Mouse (Mus musculus) liver, adult 2 months (tissue): ENCODE data around the gene Kctd19. TPM values are rescaled to one million over a fixed set of nuclear protein-coding genes. Genes with fewer than 3 reads are reported as not detected.

Source experiments
- DNase-seq: peaks from one replicate; pipeline ENCODE4 v3.0.0-alpha.2; 2011; ENCODE audit warnings: low read depth, low spot score; ENCODE audit errors: extremely low read depth
- H3K27ac ChIP-seq: fragments of 200-500 bp; replicated peaks from 2 replicates; pipeline ENCODE4 v1.5.1; 2012; ENCODE audit warnings: low read depth, mild to moderate bottlenecking, control low read depth, inconsistent platforms, low read length; ENCODE audit not compliant: insufficient read depth
- H3K27me3 ChIP-seq: fragments of 200-500 bp; 2 replicates; pipeline ENCODE4 v1.6.1; 2012; ENCODE audit warnings: mild to moderate bottlenecking, moderate library complexity, low read length, inconsistent platforms; ENCODE audit not compliant: control insufficient read depth, insufficient read depth
- H3K36me3 ChIP-seq: fragments of 200-500 bp; 2 replicates; pipeline ENCODE4 v1.6.1; 2012; ENCODE audit warnings: low read length, inconsistent platforms; ENCODE audit not compliant: control insufficient read depth, insufficient read depth
- H3K4me1 ChIP-seq: fragments of 200-500 bp; 2 replicates; pipeline ENCODE4 v1.6.1; 2011; ENCODE audit warnings: low read length; ENCODE audit not compliant: control insufficient read depth, insufficient read depth
- H3K4me3 ChIP-seq: fragments of 200-500 bp; 2 replicates; pipeline ENCODE4 v1.5.1; 2011; ENCODE audit warnings: low read depth, mild to moderate bottlenecking, control low read depth, low read length, moderate library complexity; ENCODE audit not compliant: insufficient read depth
- H3K79me2 ChIP-seq: fragments of 200-500 bp; 2 replicates; pipeline ENCODE4 v1.6.1; 2012; ENCODE audit warnings: inconsistent platforms, mild to moderate bottlenecking, low read length, moderate library complexity; ENCODE audit not compliant: control insufficient read depth, insufficient read depth
- H3K9ac ChIP-seq: fragments of 200-500 bp; 2 replicates; pipeline ENCODE4 v1.6.1; 2012; ENCODE audit warnings: low read depth, mild to moderate bottlenecking, control low read depth, inconsistent platforms, low read length
- CTCF ChIP-seq: fragments of 200-500 bp; IDR thresholded peaks from 2 replicates; pipeline ENCODE4 v1.5.1; 2011; ENCODE audit warnings: low read depth, low read length, control low read depth
- POLR2A ChIP-seq: fragments of 200-500 bp; IDR thresholded peaks from 2 replicates; pipeline ENCODE4 v1.6.1; 2011; ENCODE audit warnings: low read length, control low read depth; ENCODE audit not compliant: insufficient read depth; ENCODE audit errors: extremely low read depth
- WGBS: fragments of 180-500 bp; shearing (Covaris S2); methylation state at CpG from one replicate; pipeline ENCODE4 v1.1.7; 2018; 5-methylcytosine and 5-hydroxymethylcytosine counted together
- polyA plus RNA-seq: library from polyadenylated mRNA; depleted of rRNA; stranded (reverse); fragments of >200 nt; gene quantifications from 2 replicates; pipeline ENCODE4 v1.2.3, GENCODE M21; 2012; rRNA removed
- total RNA-seq: library from RNA; depleted of rRNA; stranded (reverse); fragments of >200 nt; gene quantifications from 2 replicates; pipeline ENCODE4 v1.2.3, GENCODE M21; 2014; rRNA removed

Gene Kctd19
- total and polyA plus RNA-seq, 2 experiments = not detected

DNA sequence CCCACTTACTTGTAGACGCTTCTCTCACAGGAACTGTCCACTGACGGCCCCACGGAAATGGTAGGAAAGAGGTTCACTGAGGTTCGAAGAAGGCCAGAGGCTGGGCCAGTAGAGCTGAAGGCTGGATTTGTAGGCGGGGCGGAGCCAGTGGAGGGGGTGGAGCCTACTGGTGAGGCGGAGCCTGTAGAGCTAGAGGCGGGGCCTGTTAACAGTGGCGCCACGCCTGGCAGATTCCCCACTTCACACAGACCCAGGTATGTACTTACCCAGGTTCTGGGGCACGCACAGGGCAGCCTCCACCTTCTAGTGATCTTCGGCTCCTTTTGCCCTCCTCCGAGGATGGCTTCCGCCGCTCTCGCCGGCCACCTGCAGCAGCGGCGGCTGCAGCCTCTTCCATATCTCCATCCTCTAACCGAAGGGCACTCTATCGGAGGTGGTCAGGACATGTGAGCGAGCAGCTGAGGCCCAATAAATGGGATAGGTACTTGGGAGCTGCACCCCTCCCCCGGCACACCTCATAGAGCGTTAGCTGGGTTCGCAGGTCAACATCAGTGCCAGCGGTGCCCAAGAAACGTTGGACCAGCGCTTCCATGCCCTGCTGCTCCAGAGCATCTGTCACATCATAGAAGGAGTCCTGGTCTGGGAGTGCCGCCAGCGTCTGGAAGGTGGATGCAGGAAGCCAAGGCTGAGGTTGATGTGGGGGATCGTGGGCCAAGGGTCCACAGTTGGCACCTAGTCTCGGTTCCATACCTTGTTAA is 76.8 kb downstream of the Kctd19 start:
- TF ChIP-seq CTCF (no peak), POLR2A (no peak)
- 76% methylated on average over 32 of the region's 32 CpGs for WGBS

More for the DNA sequence above, 76.8 kb downstream of the Kctd19 start:
- Histone ChIP-seq H3K27me3 (no peaks in the 10 kb centered on the region), H3K4me3 (no peak overlapping the region), H3K4me1 (no peaks in the 10 kb centered on the region; the same call in 1 of the 2 replicates), H3K79me2 (no peaks in the 10 kb centered on the region), H3K36me3 (no peaks in the 10 kb centered on the region), H3K9ac (no peak overlapping the region), H3K27ac (no peak overlapping the region)
- DNase-seq = no peak

Other genes with a start within 250 kb of the Kctd19 start
- 13.2 and 15.7 TPM in 2 replicates for gene Cbfb, start 242.8 kb downstream of the Kctd19 start, total RNA-seq
- gene Cbfb, start 242.8 kb downstream of the Kctd19 start, polyA plus RNA-seq = 1.8 and 2.8 TPM in 2 replicates
- gene D230025D16Rik, start 188.4 kb downstream of the Kctd19 start, total RNA-seq = 67.3 and 67.5 TPM in 2 replicates
- 39.0 and 54.9 TPM in 2 replicates for gene D230025D16Rik, start 188.4 kb downstream of the Kctd19 start, polyA plus RNA-seq
- 0.74 and 0.87 TPM in 2 replicates for gene B3gnt9, start 158.3 kb downstream of the Kctd19 start, total RNA-seq
- 1.2 and 1.4 TPM in 2 replicates for gene B3gnt9, start 158.3 kb downstream of the Kctd19 start, polyA plus RNA-seq
- 11.8 and 12.3 TPM in 2 replicates for gene Tradd, start 148.9 kb downstream of the Kctd19 start, total RNA-seq
- gene Tradd, start 148.9 kb downstream of the Kctd19 start, polyA plus RNA-seq = 16.1 and 18.6 TPM in 2 replicates
- gene Fbxl8, start 148.9 kb downstream of the Kctd19 start, total RNA-seq = 1.9 and 3.4 TPM in 2 replicates
- gene Fbxl8, start 148.9 kb downstream of the Kctd19 start, polyA plus RNA-seq = 6.7 and 7.3 TPM in 2 replicates
- 4.4 and 4.8 TPM in 2 replicates for gene Hsf4, start 143.7 kb downstream of the Kctd19 start, total RNA-seq
- gene Hsf4, start 143.7 kb downstream of the Kctd19 start, polyA plus RNA-seq = 9.4 and 11.0 TPM in 2 replicates
- 0.27 and 0.37 TPM in 2 replicates for gene Nol3, start 137.4 kb downstream of the Kctd19 start, total RNA-seq
- 0.40 and 0.43 TPM in 2 replicates for gene Nol3, start 137.4 kb downstream of the Kctd19 start, polyA plus RNA-seq
- 0.46 and 1.0 TPM in 2 replicates for gene 4931428F04Rik, start 123.6 kb downstream of the Kctd19 start, total RNA-seq
- gene 4931428F04Rik, start 123.6 kb downstream of the Kctd19 start, polyA plus RNA-seq = 0.92 and 1.7 TPM in 2 replicates
- 3.6 TPM in 2 replicates for gene Exoc3l, start 117.4 kb downstream of the Kctd19 start, total RNA-seq
- 4.6 and 9.3 TPM in 2 replicates for gene Exoc3l, start 117.4 kb downstream of the Kctd19 start, polyA plus RNA-seq
- gene E2f4, start 115.8 kb downstream of the Kctd19 start, total RNA-seq = 4.4 and 7.2 TPM in 2 replicates
- gene E2f4, start 115.8 kb downstream of the Kctd19 start, polyA plus RNA-seq = 41.7 and 59.0 TPM in 2 replicates
- 16.8 and 19.5 TPM in 2 replicates for gene Elmo3, start 107.9 kb downstream of the Kctd19 start, total RNA-seq
- 32.4 and 33.4 TPM in 2 replicates for gene Elmo3, start 107.9 kb downstream of the Kctd19 start, polyA plus RNA-seq
- gene Lrrc29, start 87.2 kb downstream of the Kctd19 start, total RNA-seq = 3.0 and 3.2 TPM in 2 replicates
- 7.9 and 12.9 TPM in 2 replicates for gene Lrrc29, start 87.2 kb downstream of the Kctd19 start, polyA plus RNA-seq
- 97.9 and 104 TPM in 2 replicates for gene Tmem208, start 87.1 kb downstream of the Kctd19 start, total RNA-seq
- 87.5 and 90.9 TPM in 2 replicates for gene Tmem208, start 87.1 kb downstream of the Kctd19 start, polyA plus RNA-seq
- 1.7 and 1.9 TPM in 2 replicates for gene Fhod1, start 65.5 kb downstream of the Kctd19 start, total RNA-seq
- gene Fhod1, start 65.5 kb downstream of the Kctd19 start, polyA plus RNA-seq = 3.2 and 7.8 TPM in 2 replicates
- under 0.01 and 0.20 TPM in 2 replicates for gene Slc9a5, start 64.7 kb downstream of the Kctd19 start, total RNA-seq
- gene Slc9a5, start 64.7 kb downstream of the Kctd19 start, polyA plus RNA-seq = 0.15 and 0.53 TPM in 2 replicates
- gene Plekhg4, start 40.2 kb downstream of the Kctd19 start, total RNA-seq = under 0.01 and 0.13 TPM in 2 replicates
- 0.09 TPM in 1 of 2 replicates, not detected in the other for gene Plekhg4, start 40.2 kb downstream of the Kctd19 start, polyA plus RNA-seq
- gene Lrrc36, start 69 bp upstream of the Kctd19 start, total RNA-seq = not detected in 2 replicates
- gene Lrrc36, start 69 bp upstream of the Kctd19 start, polyA plus RNA-seq = not detected in 2 replicates
- 0.47 and 0.65 TPM in 2 replicates for gene Tppp3, start 58.0 kb upstream of the Kctd19 start, total RNA-seq
- 0.51 and 0.80 TPM in 2 replicates for gene Tppp3, start 58.0 kb upstream of the Kctd19 start, polyA plus RNA-seq
- 1.9 and 2.3 TPM in 2 replicates for gene Zdhhc1, start 83.4 kb upstream of the Kctd19 start, total RNA-seq
- 2.3 and 4.5 TPM in 2 replicates for gene Zdhhc1, start 83.4 kb upstream of the Kctd19 start, polyA plus RNA-seq
- gene Hsd11b2, start 105.3 kb upstream of the Kctd19 start, total RNA-seq = not detected in 2 replicates
- gene Hsd11b2, start 105.3 kb upstream of the Kctd19 start, polyA plus RNA-seq = 0.09 and 0.12 TPM in 2 replicates
- 63.5 and 85.9 TPM in 2 replicates for gene Atp6v0d1, start 152.5 kb upstream of the Kctd19 start, total RNA-seq
- gene Atp6v0d1, start 152.5 kb upstream of the Kctd19 start, polyA plus RNA-seq = 77.2 and 82.0 TPM in 2 replicates
- 1.3 and 2.6 TPM in 2 replicates for gene Ripor1, start 191.8 kb upstream of the Kctd19 start, total RNA-seq
- 5.5 and 7.4 TPM in 2 replicates for gene Ripor1, start 191.8 kb upstream of the Kctd19 start, polyA plus RNA-seq
- gene Ctcf, start 223.1 kb upstream of the Kctd19 start, total RNA-seq = 14.6 and 15.6 TPM in 2 replicates
- 6.6 TPM in 2 replicates for gene Ctcf, start 223.1 kb upstream of the Kctd19 start, polyA plus RNA-seq
- gene Agrp, start 223.9 kb upstream of the Kctd19 start, total RNA-seq = not detected in 2 replicates
- not detected in 2 replicates for gene Agrp, start 223.9 kb upstream of the Kctd19 start, polyA plus RNA-seq